Mouse (Mus musculus): ENCODE data around the gene Zfp382. TPM values are rescaled to one million over a fixed set of nuclear protein-coding genes. Genes with fewer than 3 reads are reported as not detected.

The Zfp382 gene
- 10 to 100 TPM in 1 of 2 experiments, 1 to 10 TPM in 1; 9.7 to 18.8 TPM for polyA plus RNA-seq (2017; shearing (Covaris generic))

GRCm38 (mm10) chr7:30121308-30122187 lies at the start of gene Zfp382:
Gene Zfp382 (plus strand): TSS chr7:30121942.

GRCm38 (mm10) chr7:30072146-30073028 lies 49.4 kb upstream of the Zfp382 start, which contains the start of gene Zfp82:
Gene Zfp82 (minus strand): TSS chr7:30072900.

GRCm38 (mm10) chr7:30090092-30090969 lies 31.4 kb upstream of the Zfp382 start, which contains the start of the genes Gm26920 and Zfp566:
Gene Gm26920 (minus strand): TSS chr7:30090410.
Gene Zfp566 (minus strand): TSS chr7:30090527.

GRCm38 (mm10) chr7:30094646-30095429 lies 26.9 kb upstream of the Zfp382 start, which contains the start of gene Zfp260:
Gene Zfp260 (plus strand): TSS chr7:30094777.

GRCm38 (mm10) chr7:30169583-30170282 lies 48.0 kb downstream of the Zfp382 start, which contains the start of gene Zfp146:
Gene Zfp146 (minus strand): TSS chr7:30169750.

GRCm38 (mm10) chr7:30183879-30184289 lies 62.1 kb downstream of the Zfp382 start, which contains the start of gene Cox7a1:
Gene Cox7a1 (plus strand): TSS chr7:30184144.

Other genes starting within 250 kb of the Zfp382 start
- gene Zfp27, start 215.4 kb upstream of the Zfp382 start, polyA plus RNA-seq (2017; shearing (Covaris generic)): 1 to 10 TPM; 5.1 to 9.6 TPM
- under 1 TPM; 0.64 to 0.82 TPM for gene Zfp383, start 213.7 kb upstream of the Zfp382 start, polyA plus RNA-seq (2017; shearing (Covaris generic))
- gene Zfp74, start 167.9 kb upstream of the Zfp382 start, polyA plus RNA-seq (2017; shearing (Covaris generic)): 10 to 100 TPM in 1 of 2 experiments, 1 to 10 TPM in 1; 7.1 to 11.7 TPM
- 1 to 10 TPM; 8.0 to 8.3 TPM for gene Zfp568, start 138.0 kb upstream of the Zfp382 start, polyA plus RNA-seq (2017; shearing (Covaris generic))
- gene Zfp14, start 70.6 kb upstream of the Zfp382 start, polyA plus RNA-seq (2017; shearing (Covaris generic)): 10 to 100 TPM in 1 of 2 experiments, 1 to 10 TPM in 1; 4.5 to 10.7 TPM
- gene Zfp82, start 49.0 kb upstream of the Zfp382 start, polyA plus RNA-seq (2017; shearing (Covaris generic)): 10 to 100 TPM in 1 of 2 experiments, 1 to 10 TPM in 1; 9.1 to 18.0 TPM
- gene Gm26920, start 31.5 kb upstream of the Zfp382 start, polyA plus RNA-seq (2017; shearing (Covaris generic)): 1 to 10 TPM; 1.0 to 1.7 TPM
- 1 to 10 TPM; 9.8 to 9.9 TPM for gene Zfp566, start 31.4 kb upstream of the Zfp382 start, polyA plus RNA-seq (2017; shearing (Covaris generic))
- gene Zfp260, start 27.2 kb upstream of the Zfp382 start, polyA plus RNA-seq (2017; shearing (Covaris generic)): 10 to 100 TPM; 59.3 to 66.2 TPM
- 10 to 100 TPM; 18.5 to 23.9 TPM for gene Zfp146, start 47.8 kb downstream of the Zfp382 start, polyA plus RNA-seq (2017; shearing (Covaris generic))
- under 1 TPM in 1 of 2 experiments, not detected in 1; 0.43 TPM for gene Cox7a1, start 62.2 kb downstream of the Zfp382 start, polyA plus RNA-seq (2017; shearing (Covaris generic))
- 10 to 100 TPM; 81.2 to 88.6 TPM for gene Capns1, start 76.9 kb downstream of the Zfp382 start, polyA plus RNA-seq (2017; shearing (Covaris generic))
- gene Polr2i, start 110.0 kb downstream of the Zfp382 start, polyA plus RNA-seq (2017; shearing (Covaris generic)): 10 to 100 TPM; 52.7 to 55.1 TPM
- gene Tbcb, start 110.3 kb downstream of the Zfp382 start, polyA plus RNA-seq (2017; shearing (Covaris generic)): 100 to 1,000 TPM; 106 to 120 TPM
- gene Ovol3, start 113.8 kb downstream of the Zfp382 start, polyA plus RNA-seq (2017; shearing (Covaris generic)): not detected
- gene Thap8, start 158.2 kb downstream of the Zfp382 start, polyA plus RNA-seq (2017; shearing (Covaris generic)): 1 to 10 TPM in 1 of 2 experiments, under 1 TPM in 1; 0.31 to 1.4 TPM
- gene Wdr62, start 158.5 kb downstream of the Zfp382 start, polyA plus RNA-seq (2017; shearing (Covaris generic)): 10 to 100 TPM in 1 of 2 experiments, 1 to 10 TPM in 1; 4.1 to 20.0 TPM
- 1 to 10 TPM; 4.0 to 9.0 TPM for gene Clip3, start 169.8 kb downstream of the Zfp382 start, polyA plus RNA-seq (2017; shearing (Covaris generic))
- gene Alkbh6, start 186.8 kb downstream of the Zfp382 start, polyA plus RNA-seq (2017; shearing (Covaris generic)): 100 to 1,000 TPM; 152 to 164 TPM
- gene Syne4, start 192.9 kb downstream of the Zfp382 start, polyA plus RNA-seq (2017; shearing (Covaris generic)): 10 to 100 TPM; 13.3 to 21.9 TPM
- gene E130208F15Rik, start 199.8 kb downstream of the Zfp382 start, polyA plus RNA-seq (2017; shearing (Covaris generic)): not detected
- gene Sdhaf1, start 202.0 kb downstream of the Zfp382 start, polyA plus RNA-seq (2017; shearing (Covaris generic)): 10 to 100 TPM; 36.0 to 57.6 TPM
- gene Lrfn3, start 240.8 kb downstream of the Zfp382 start, polyA plus RNA-seq (2017; shearing (Covaris generic)): not detected